Mouse (Mus musculus): ENCODE data around the gene Cfap97d2.

DNA sequence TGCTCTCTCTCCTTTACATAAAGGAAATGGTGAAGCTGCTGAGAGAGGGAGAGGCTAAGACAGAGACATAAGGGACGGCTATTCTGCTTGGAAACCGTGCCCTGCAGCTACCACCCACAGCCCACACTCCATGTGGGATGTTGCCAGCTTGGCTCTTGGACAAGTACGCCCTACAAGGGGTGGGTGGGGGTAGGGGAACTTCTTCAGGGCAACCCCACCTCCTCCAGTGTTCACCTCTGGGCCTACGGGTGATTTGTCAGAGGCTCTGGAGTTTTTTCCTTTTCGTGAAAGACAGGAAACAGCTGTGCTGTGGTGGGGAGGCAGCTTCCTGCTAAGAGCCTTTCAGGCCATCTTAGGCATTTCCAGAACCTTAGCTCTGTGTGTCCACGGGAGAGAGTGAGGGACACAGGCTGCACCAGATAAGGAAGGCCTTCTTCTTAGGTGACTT lies 34.7 kb downstream of the Cfap97d2 start:
- TF ChIP-seq CTCF (IDR thresholded peaks at IDR 0.05; ENCODE audit: low read depth), result no peak
- no peak for TF ChIP-seq EP300 (IDR thresholded peaks at IDR 0.05; ENCODE audit: low read depth)

Measured in heart, postnatal 0 days (tissue).